Mouse (Mus musculus) midbrain, embryonic 15.5 days (tissue): ENCODE data around the gene Rps12. TPM values are rescaled to one million over a fixed set of nuclear protein-coding genes. Genes with fewer than 3 reads are reported as not detected.
"Not testable (repeated sequence)": the region's sequence is repeated elsewhere in the genome, so short reads cannot be mapped to it uniquely, and the experiment has no call there.

Source experiments
- ATAC-seq: fragments of 200-750 bp; cut with Nextera tagmentation; replicated peaks from 2 replicates; pipeline ENCODE4 v1.8.0; 2017; ENCODE audit warnings: moderate TSS enrichment
- H3K27ac ChIP-seq: fragments of 300-500 bp; sonication (generic); 2 replicates; pipeline ENCODE4 v1.5.1; 2015; ENCODE audit warnings: mild to moderate bottlenecking, inconsistent platforms
- H3K27me3 ChIP-seq: fragments of 300-500 bp; sonication (generic); replicated peaks from 2 replicates; pipeline ENCODE4 v1.6.1; 2015; ENCODE audit warnings: inconsistent platforms
- H3K36me3 ChIP-seq: fragments of 300-500 bp; sonication (generic); replicated peaks from 2 replicates; pipeline ENCODE4 v1.6.1; 2015; ENCODE audit warnings: inconsistent platforms
- H3K4me1 ChIP-seq: fragments of 300-500 bp; sonication (generic); 2 replicates; pipeline ENCODE4 v1.6.1; 2015; ENCODE audit warnings: inconsistent platforms
- H3K4me2 ChIP-seq: fragments of 300-500 bp; sonication (generic); 2 replicates; pipeline ENCODE4 v1.6.1; 2015; ENCODE audit warnings: inconsistent platforms, mild to moderate bottlenecking, moderate library complexity
- H3K4me3 ChIP-seq: fragments of 300-500 bp; sonication (generic); 2 replicates; pipeline ENCODE4 v1.5.1; 2015; ENCODE audit warnings: mild to moderate bottlenecking, inconsistent platforms
- H3K9ac ChIP-seq: fragments of 300-500 bp; sonication (generic); 2 replicates; pipeline ENCODE4 v1.6.1; 2015; ENCODE audit warnings: mild to moderate bottlenecking, inconsistent platforms
- H3K9me3 ChIP-seq: fragments of 300-500 bp; sonication (generic); 2 replicates; pipeline ENCODE4 v1.6.1; 2016; ENCODE audit warnings: inconsistent platforms
- WGBS: fragments of 180-500 bp; shearing (Covaris S2); methylation state at CpG from one replicate; pipeline ENCODE4 v1.1.7; 2015; ENCODE audit warnings: mixed read lengths; 5-methylcytosine and 5-hydroxymethylcytosine counted together
- polyA plus RNA-seq: library from polyadenylated mRNA; unstranded; fragments of >200 nt; fragmentation: Nextera tagmentation; extraction: Ambion mirVana; gene quantifications from 2 replicates; pipeline ENCODE4 v1.2.1, GENCODE M21; 2015

Rps12 gene
- polyA plus RNA-seq, 1 experiment from 2014 or later: 98.7 TPM

DNA sequence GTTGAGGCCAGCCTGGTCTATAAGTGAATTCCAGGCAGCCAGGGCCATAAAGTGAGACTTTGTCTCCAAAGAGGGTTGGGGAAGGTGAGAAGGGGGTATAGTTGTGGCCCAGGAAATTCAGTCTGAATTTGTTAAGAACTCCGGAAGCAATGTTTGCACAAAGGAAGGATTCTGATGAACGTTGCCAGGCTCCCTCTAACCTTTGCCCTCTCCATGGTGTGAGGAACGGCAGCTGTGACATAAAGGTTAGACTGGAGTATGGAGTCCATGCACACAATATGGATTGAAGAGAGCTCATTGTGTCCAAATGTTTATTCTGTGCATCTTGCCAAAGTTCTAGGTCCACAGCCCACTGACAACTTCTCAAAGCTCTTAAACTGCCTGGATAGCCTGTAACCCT, 12.9 kb upstream of the Rps12 start:
- WGBS: 25% methylated on average over 3 of the region's 3 CpGs
- Histone ChIP-seq H3K4me1 (peaks cover 12% of the 10 kb centered on the region), H3K4me2 (no peak overlapping the region), H3K27ac (no peak overlapping the region), H3K9me3 (no peaks in the 10 kb centered on the region), H3K36me3 (0 out of 2 replicates have a peak, but pooled peaks cover 12% of the 10 kb centered on the region), H3K4me3 (no peak overlapping the region), H3K9ac (no peak overlapping the region), H3K27me3 (no peaks in the 10 kb centered on the region)
- ATAC-seq: no peak

DNA sequence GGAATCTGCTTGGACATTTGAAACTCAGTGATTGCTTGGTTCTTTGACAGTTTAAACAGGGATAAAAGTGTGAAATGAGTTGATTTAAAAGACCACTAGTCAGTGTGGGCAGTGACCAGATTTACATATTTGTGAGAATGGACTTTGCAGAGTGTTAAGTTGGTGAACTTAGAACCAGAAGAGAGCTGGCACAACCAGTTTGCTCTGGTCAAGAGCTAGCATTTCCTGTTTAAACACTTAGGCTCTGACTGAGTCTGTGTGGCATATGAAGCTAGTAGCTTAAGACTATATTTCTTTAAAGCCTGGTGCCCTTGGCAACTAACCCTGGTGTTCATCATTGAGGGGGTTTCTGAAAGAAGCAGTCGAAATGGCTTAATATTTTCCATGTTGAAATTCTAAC, 11.1 kb upstream of the Rps12 start:
- no peaks in the 10 kb centered on the region for H3K27me3 ChIP-seq
- ATAC-seq: no peak
- H3K9ac ChIP-seq: no peak overlapping the region
- H3K9me3 ChIP-seq: no peaks in the 10 kb centered on the region
- H3K4me1 ChIP-seq: peaks cover 12% of the 10 kb centered on the region
- peak overlapping the region; percentile 62 for H3K4me2 ChIP-seq
- H3K36me3 ChIP-seq: 0 out of 2 replicates have a peak, but pooled peaks cover 7% of the 10 kb centered on the region
- H3K27ac ChIP-seq: no peak overlapping the region
- H3K4me3 ChIP-seq: no peak overlapping the region
- 82% methylated on average over 1 of the region's 1 CpGs for WGBS

DNA sequence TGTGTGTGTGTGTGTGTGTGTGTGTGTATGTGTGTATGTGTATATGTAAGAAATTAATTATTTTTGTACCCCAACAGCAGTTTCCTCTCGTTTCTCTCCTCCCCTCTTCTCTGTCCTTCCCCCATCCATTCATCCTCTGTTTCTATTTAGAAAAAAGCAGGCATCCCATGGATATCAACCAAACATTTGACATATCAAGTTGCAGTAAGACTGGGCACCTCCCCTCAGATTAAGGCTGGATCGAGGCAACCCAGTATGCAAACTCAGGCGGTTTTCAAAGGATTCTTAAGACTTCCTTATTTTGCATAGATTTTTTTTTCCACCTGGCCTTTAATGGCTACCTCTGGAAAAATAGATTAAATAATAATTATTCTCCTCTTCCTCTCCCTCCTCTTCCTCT, 10.5 kb upstream of the Rps12 start:
- H3K4me2 ChIP-seq: peak overlapping the region; percentile 62
- H3K27ac ChIP-seq: no peak overlapping the region
- H3K36me3 ChIP-seq: 0 out of 2 replicates have a peak, but pooled peaks cover 7% of the 10 kb centered on the region
- H3K9ac ChIP-seq: peak overlapping the region; percentile 63
- peaks cover 12% of the 10 kb centered on the region for H3K4me1 ChIP-seq
- 9% methylated on average over 3 of the region's 3 CpGs for WGBS
- H3K27me3 ChIP-seq: no peaks in the 10 kb centered on the region
- 0 out of 2 replicates have a peak, but pooled peaks have one; percentile 13 for ATAC-seq
- H3K4me3 ChIP-seq: peak overlapping the region; percentile 67
- H3K9me3 ChIP-seq: no peaks in the 10 kb centered on the region

DNA sequence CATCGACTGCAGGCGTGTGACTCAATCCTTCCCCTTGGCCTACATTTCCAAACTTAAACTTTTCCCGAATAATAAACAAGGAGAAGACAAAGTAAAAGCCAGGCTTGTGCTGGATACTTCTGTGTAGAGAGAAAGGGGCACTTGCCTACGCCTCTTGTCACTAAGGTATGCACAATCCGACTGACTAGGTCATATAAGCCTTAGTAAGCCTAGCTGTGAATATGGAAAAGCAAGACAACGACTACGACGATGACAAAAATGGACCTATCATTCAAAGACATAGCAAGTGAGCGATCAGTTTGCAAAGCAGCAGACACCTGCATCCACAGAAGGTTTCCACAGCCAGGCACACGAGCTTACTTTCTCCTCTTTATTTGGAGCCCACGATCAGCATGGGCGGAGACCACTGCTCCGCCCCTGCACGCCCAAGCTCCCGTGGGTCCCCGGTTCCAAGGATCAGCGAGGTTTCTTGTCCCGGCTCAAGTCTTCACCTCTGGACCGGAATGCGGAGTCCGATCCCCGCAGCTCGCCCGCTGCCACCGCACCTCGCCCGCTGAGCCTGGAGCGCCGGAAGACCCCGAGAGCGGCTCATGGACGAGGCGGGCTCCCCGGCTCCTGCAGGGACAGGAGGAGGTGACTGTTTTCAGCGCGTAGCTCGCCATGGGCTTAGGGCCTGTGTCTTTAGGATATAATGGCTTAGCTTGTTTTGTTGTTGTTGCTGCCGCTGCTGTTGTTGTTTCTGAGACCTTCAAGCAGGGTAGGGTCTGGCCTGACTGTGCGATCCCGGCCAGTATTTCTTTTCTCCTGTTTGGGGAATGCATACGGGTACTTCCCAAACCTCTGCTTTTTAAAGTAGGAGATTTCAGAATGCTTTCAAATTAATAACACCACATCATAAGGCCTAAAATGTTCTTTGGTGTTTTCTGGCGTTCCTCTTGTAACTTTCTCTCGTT, 9.8 kb upstream of the Rps12 start, which contains the start of gene Slc18b1:
Slc18b1 (plus strand) TSS at position 436 of the 953 bp plus-strand sequence.
- whole genome bisulfite sequencing: 2% methylated on average over 43 of the region's 43 CpGs

DNA sequence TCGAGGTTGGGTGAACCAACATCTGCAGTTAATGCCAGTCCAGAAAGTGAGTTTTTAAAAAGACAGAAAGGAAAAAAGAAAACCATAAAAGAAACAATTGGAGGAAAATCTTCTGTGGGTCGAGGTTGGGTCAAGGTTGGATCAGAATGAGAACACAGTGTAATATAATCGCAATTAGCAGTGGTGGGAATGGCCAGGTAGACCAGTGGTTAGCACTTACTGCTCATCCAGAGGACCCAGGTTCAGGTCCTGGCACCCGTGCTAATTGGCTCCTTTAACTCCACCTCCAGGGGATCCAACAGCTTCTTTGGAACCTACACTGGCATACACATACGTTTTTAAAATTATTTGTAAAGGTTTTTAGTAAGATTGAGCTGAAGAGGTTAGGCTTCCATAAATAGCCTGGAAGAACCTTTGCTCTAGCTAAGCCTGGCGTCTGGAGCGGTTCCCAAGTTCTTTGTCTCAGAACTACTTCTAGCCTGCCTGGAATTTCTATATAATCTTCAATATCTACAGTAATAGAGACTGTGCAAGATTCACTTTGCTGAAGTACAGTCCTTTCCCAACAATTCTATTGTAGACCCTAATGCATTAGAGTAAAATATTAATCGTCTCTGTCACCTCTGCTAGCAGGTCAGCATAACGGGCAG, 8.9 kb upstream of the Rps12 start:
- peaks cover 12% of the 10 kb centered on the region for H3K4me1 ChIP-seq
- no peaks in the 10 kb centered on the region for H3K9me3 ChIP-seq
- no peaks in the 10 kb centered on the region for H3K27me3 ChIP-seq
- H3K4me2 ChIP-seq: peak overlapping the region; percentile 62
- peak overlapping the region; percentile 63; the same call in 1 of the 2 replicates for H3K9ac ChIP-seq
- ATAC-seq: peak; percentile 4
- H3K4me3 ChIP-seq: peak overlapping the region; percentile 67
- 44% methylated on average over 9 of the region's 9 CpGs for WGBS
- peak overlapping the region; percentile 74 for H3K27ac ChIP-seq
- H3K36me3 ChIP-seq: 0 out of 2 replicates have a peak, but pooled peaks cover 3% of the 10 kb centered on the region

More for the DNA sequence above, 9.8 kb upstream of the Rps12 start, which contains the start of gene Slc18b1:
- ATAC-seq: peak; percentile 90
- Histone ChIP-seq H3K27me3 (no peaks in the 10 kb centered on the region), H3K4me1 (peaks cover 12% of the 10 kb centered on the region), H3K9me3 (no peaks in the 10 kb centered on the region), H3K36me3 (0 out of 2 replicates have a peak, but pooled peaks cover 3% of the 10 kb centered on the region), H3K9ac (peak within 1 kb of the TSS; percentile 63), H3K4me3 (peak within 1 kb of the TSS; percentile 67), H3K4me2 (peak within 1 kb of the TSS; percentile 62), H3K27ac (peak within 1 kb of the TSS; percentile 74)

DNA sequence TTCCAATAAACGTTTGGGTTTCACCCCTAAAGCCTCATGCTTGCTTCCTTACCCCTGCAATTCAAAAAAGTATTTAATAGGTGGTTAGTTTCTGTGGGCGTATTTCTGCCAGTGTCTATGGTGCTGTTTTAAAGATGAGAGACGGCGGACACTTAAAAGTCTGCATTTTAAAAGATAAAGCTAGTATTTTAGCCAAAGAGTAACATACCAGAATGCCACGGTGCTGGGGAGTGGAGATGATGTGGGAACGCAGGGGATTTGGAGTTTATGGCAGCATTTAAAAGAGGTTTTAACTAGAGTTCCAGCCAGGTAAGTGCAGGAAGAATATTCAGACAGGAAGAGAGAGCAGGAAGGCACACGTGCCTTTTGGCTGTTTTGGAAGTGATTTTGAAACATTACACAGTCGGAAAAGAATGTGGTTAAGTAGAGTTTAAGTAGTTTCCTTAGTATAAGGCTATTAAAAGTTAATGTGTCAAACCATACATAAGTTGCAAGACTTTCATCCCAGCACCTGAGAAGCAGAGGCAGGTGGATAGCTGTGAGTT, 1.1 kb upstream of the Rps12 start:
- Histone ChIP-seq H3K36me3 (peaks cover 22% of the 10 kb centered on the region; the same call in 1 of the 2 replicates), H3K27me3 (no peaks in the 10 kb centered on the region), H3K27ac (no peak overlapping the region), H3K9me3 (no peaks in the 10 kb centered on the region), H3K4me1 (peaks cover 30% of the 10 kb centered on the region), H3K4me3 (peak overlapping the region; percentile 80), H3K4me2 (peak overlapping the region; percentile 58), H3K9ac (peak overlapping the region; percentile 57)
- whole genome bisulfite sequencing: 10% methylated on average over 8 of the region's 8 CpGs
- ATAC-seq: no peak

DNA sequence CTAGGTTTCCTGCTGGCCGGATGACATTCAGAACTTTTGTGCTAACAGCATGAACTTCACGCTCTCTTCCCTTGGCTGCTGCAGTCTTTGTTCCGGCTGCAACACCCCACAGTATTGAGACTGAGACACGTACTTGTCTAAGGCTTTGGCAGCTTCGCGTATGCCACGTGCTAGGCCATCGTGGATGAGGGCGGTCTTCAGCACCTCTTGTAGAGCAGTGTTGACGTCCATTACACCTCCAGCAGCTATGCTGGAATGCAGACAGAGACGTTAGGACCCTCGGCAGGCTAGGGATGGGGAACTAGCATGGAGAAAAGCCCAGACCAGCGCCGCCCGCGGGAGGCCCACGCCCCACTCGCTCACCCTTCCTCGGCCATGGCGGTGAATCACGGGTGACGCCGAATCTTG, 440 bp downstream of the Rps12 start:
- ATAC-seq: peak; percentile 79
- under 1% methylated on average over 23 of the region's 23 CpGs for WGBS
- Histone ChIP-seq H3K27ac (peak overlapping the region; percentile 69), H3K4me3 (peak overlapping the region; percentile 80), H3K9ac (peak overlapping the region; percentile 96), H3K36me3 (peaks cover 26% of the 10 kb centered on the region; the same call in 1 of the 2 replicates), H3K4me1 (peaks cover 30% of the 10 kb centered on the region), H3K4me2 (peak overlapping the region; percentile 70)
- H3K27me3 ChIP-seq, H3K9me3 ChIP-seq: not testable (repeated sequence)

DNA sequence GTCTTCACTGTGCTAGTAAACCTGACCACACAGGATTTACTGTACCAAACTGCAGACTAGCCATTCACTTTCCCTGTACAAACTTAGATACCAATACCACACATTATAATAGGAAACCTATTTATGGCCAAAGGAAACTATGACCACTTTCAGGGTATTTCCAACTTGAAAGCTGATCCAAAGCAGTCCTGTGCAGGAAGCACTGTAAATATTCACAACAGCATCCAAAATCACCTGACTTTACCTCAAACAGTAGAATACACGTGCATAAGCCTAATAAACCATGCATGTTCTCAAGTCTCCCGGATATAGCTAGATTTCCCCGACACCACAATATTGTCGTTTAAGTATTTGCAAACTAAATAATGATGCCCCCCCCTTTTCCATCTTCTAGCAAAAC, 1.0 kb downstream of the Rps12 start:
- no peak for ATAC-seq

DNA sequence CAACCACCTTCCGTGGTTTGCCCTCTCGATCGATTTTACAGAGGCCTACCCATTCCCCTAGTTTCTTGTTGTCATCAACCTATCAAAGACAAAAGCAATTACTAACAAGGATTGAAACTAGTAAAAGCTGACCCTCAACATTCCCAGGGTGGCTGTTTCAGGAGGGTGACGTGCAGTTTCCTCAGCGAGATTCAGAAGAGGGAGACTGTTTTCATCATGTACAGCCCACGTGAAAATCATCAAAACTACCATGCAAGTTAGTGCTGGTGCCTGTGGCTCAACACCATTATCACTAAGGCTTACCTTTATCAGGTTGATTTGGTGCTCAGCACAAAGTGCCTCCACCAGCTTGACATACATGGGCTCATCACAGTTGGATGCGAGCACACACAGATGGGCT, 1.5 kb downstream of the Rps12 start:
- Histone ChIP-seq H3K4me2 (peak overlapping the region; percentile 70), H3K9ac (peak overlapping the region; percentile 96), H3K4me3 (peak overlapping the region; percentile 80), H3K36me3 (peaks cover 34% of the 10 kb centered on the region; the same call in 1 of the 2 replicates), H3K4me1 (peaks cover 30% of the 10 kb centered on the region)
- WGBS: 42% methylated on average over 7 of the region's 7 CpGs
- H3K9me3 ChIP-seq, H3K27ac ChIP-seq, ATAC-seq, H3K27me3 ChIP-seq: not testable (repeated sequence)

More for the DNA sequence above, 1.0 kb downstream of the Rps12 start:
- no peaks in the 10 kb centered on the region for H3K9me3 ChIP-seq
- H3K36me3 ChIP-seq: peaks cover 30% of the 10 kb centered on the region; the same call in 1 of the 2 replicates
- H3K27ac ChIP-seq: no peak overlapping the region
- peaks cover 30% of the 10 kb centered on the region for H3K4me1 ChIP-seq
- H3K4me2 ChIP-seq: peak overlapping the region; percentile 70
- H3K27me3 ChIP-seq: no peaks in the 10 kb centered on the region
- H3K9ac ChIP-seq: peak overlapping the region; percentile 96
- 1% methylated on average over 4 of the region's 4 CpGs for WGBS
- peak overlapping the region; percentile 80 for H3K4me3 ChIP-seq

DNA sequence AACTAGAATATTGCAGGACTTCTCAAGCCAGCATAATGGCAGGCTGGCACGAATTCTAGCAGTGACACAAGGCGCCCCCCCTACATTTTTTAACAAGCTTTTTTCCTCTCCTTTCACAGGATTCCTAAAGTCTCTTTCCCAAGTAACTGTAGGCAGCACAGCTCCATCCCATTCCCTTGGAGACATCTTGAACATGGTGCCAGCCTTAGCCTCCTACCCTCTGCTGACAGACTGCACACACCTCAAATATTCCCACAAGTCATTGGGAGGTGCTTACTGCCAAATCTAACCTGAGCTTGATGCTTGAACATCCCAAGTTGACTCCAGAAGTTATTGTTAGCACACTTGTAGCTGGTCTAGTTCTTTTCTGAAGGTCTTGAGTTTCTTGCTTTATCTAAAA, 3.0 kb downstream of the Rps12 start:
- 37% methylated on average over 2 of the region's 2 CpGs for whole genome bisulfite sequencing
- H3K27ac ChIP-seq: no peak overlapping the region
- ATAC-seq: no peak

DNA sequence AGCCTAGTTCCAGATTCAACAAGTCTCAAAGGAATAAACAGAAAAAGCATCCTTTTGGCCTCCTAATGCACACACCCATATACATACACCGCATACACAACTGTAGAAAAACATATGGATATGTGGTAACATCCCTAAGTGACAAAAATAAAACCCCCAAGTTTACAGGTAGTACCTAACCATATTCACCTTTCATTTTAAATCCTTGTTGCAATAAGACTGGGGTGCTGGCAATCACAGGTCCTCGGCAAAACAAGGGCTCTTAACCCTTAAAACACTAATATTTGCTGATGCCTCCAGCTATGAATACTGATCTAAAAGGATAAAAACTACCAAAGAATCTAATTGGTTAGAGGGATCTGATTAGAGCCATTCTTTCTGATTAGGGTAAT, 3.6 kb downstream of the Rps12 start:
- Histone ChIP-seq H3K9me3 (no peaks in the 10 kb centered on the region), H3K4me3 (no peak overlapping the region), H3K27ac (no peak overlapping the region), H3K36me3 (peaks cover 38% of the 10 kb centered on the region; the same call in 1 of the 2 replicates), H3K4me2 (no peak overlapping the region), H3K27me3 (no peaks in the 10 kb centered on the region), H3K4me1 (peaks cover 28% of the 10 kb centered on the region), H3K9ac (no peak overlapping the region)
- 26% methylated on average over 2 of the region's 2 CpGs for WGBS
- no peak for ATAC-seq

More for the DNA sequence above, 3.0 kb downstream of the Rps12 start:
- H3K4me2 ChIP-seq: no peak overlapping the region
- H3K9ac ChIP-seq: no peak overlapping the region
- no peak overlapping the region for H3K4me3 ChIP-seq
- no peaks in the 10 kb centered on the region for H3K9me3 ChIP-seq
- H3K36me3 ChIP-seq: peaks cover 36% of the 10 kb centered on the region; the same call in 1 of the 2 replicates
- H3K27me3 ChIP-seq: no peaks in the 10 kb centered on the region
- H3K4me1 ChIP-seq: peaks cover 30% of the 10 kb centered on the region
